Mouse (Mus musculus): ENCODE data around the gene Anapc11. TPM values are rescaled to one million over a fixed set of nuclear protein-coding genes. Genes with fewer than 3 reads are reported as not detected.

Anapc11 gene
- polyA plus RNA-seq, 1 experiment from 2014 or later = 212 TPM

GRCm38 (mm10) chr11:120588531-120588930, 9.7 kb upstream of the Anapc11 start:
- H3K4me2 ChIP-seq (replicated peaks; ENCODE audit: low read depth, low read length) = no peak overlapping the region
- ATAC-seq (ENCODE audit: low FRiP score, low TSS enrichment) = no peak
- no peaks in the 10 kb centered on the region; the same call in 1 of the 2 replicates for H3K9me3 ChIP-seq (ENCODE audit: control insufficient read depth, low read length)

GRCm38 (mm10) chr11:120597240-120598235, 683 bp upstream of the Anapc11 start:
- Histone ChIP-seq H3K4me3 (ENCODE audit: low read length) (peak overlapping the region; percentile 99), H3K27me3 (ENCODE audit: control insufficient read depth, insufficient read depth, low read length) (no peaks in the 10 kb centered on the region), H3K27ac (ENCODE audit: low read depth, low read length) (peak overlapping the region; percentile 87), H3K4me1 (ENCODE audit: control insufficient read depth, insufficient read depth, low read length) (peaks cover 22% of the 10 kb centered on the region), H3K36me3 (ENCODE audit: control insufficient read depth, insufficient read depth, low read length) (peaks cover 61% of the 10 kb centered on the region), H3K9ac (ENCODE audit: low read depth, low read length) (peak overlapping the region; percentile 100), H3K4me2 (replicated peaks; ENCODE audit: low read depth, low read length) (peak overlapping the region; percentile 96), H3K9me3 (ENCODE audit: control insufficient read depth, low read length) (no peaks in the 10 kb centered on the region)
- ATAC-seq (ENCODE audit: low FRiP score, low TSS enrichment) = peak; percentile 57
- 4% methylated on average over 66 of the region's 99 CpGs for WGBS

More at GRCm38 (mm10) chr11:120588531-120588930, 9.7 kb upstream of the Anapc11 start:
- no peak overlapping the region for H3K4me3 ChIP-seq (ENCODE audit: low read length)
- H3K9ac ChIP-seq (ENCODE audit: low read depth, low read length) = no peak overlapping the region
- peaks cover 91% of the 10 kb centered on the region for H3K36me3 ChIP-seq (ENCODE audit: control insufficient read depth, insufficient read depth, low read length)
- H3K27ac ChIP-seq (ENCODE audit: low read depth, low read length) = no peak overlapping the region
- H3K4me1 ChIP-seq (ENCODE audit: control insufficient read depth, insufficient read depth, low read length) = no peaks in the 10 kb centered on the region
- H3K27me3 ChIP-seq (ENCODE audit: control insufficient read depth, insufficient read depth, low read length) = no peaks in the 10 kb centered on the region
- WGBS = 93% methylated on average over 6 of the region's 6 CpGs

- peak overlapping the region; percentile 99 for H3K4me3 ChIP-seq (ENCODE audit: low read length)
- peak overlapping the region; percentile 100 for H3K9ac ChIP-seq (ENCODE audit: low read depth, low read length)
- ATAC-seq (ENCODE audit: low FRiP score, low TSS enrichment) = no peak
- no peaks in the 10 kb centered on the region for H3K9me3 ChIP-seq (ENCODE audit: control insufficient read depth, low read length)
- H3K4me2 ChIP-seq (replicated peaks; ENCODE audit: low read depth, low read length) = peak overlapping the region; percentile 80
- H3K4me1 ChIP-seq (ENCODE audit: control insufficient read depth, insufficient read depth, low read length) = peaks cover 22% of the 10 kb centered on the region
- 44% methylated on average over 17 of the region's 17 CpGs for WGBS
- H3K27me3 ChIP-seq (ENCODE audit: control insufficient read depth, insufficient read depth, low read length) = no peaks in the 10 kb centered on the region
- H3K27ac ChIP-seq (ENCODE audit: low read depth, low read length) = peak overlapping the region; percentile 87
- H3K36me3 ChIP-seq (ENCODE audit: control insufficient read depth, insufficient read depth, low read length) = peaks cover 61% of the 10 kb centered on the region
Measured at GRCm38 (mm10) chr11:120598990-120599549, 849 bp downstream of the Anapc11 start.

GRCm38 (mm10) chr11:120600716-120601115, 2.5 kb downstream of the Anapc11 start:
- Histone ChIP-seq H3K4me1 (ENCODE audit: control insufficient read depth, insufficient read depth, low read length) (peaks cover 22% of the 10 kb centered on the region), H3K4me3 (ENCODE audit: low read length) (no peak overlapping the region), H3K9me3 (ENCODE audit: control insufficient read depth, low read length) (no peaks in the 10 kb centered on the region), H3K36me3 (ENCODE audit: control insufficient read depth, insufficient read depth, low read length) (peaks cover 61% of the 10 kb centered on the region), H3K4me2 (replicated peaks; ENCODE audit: low read depth, low read length) (no peak overlapping the region), H3K9ac (ENCODE audit: low read depth, low read length) (peak overlapping the region; percentile 7; the same call in 1 of the 2 replicates), H3K27me3 (ENCODE audit: control insufficient read depth, insufficient read depth, low read length) (no peaks in the 10 kb centered on the region), H3K27ac (ENCODE audit: low read depth, low read length) (no peak overlapping the region)
- ATAC-seq (ENCODE audit: low FRiP score, low TSS enrichment) = no peak
- WGBS = 95% methylated on average over 3 of the region's 3 CpGs

DNA sequence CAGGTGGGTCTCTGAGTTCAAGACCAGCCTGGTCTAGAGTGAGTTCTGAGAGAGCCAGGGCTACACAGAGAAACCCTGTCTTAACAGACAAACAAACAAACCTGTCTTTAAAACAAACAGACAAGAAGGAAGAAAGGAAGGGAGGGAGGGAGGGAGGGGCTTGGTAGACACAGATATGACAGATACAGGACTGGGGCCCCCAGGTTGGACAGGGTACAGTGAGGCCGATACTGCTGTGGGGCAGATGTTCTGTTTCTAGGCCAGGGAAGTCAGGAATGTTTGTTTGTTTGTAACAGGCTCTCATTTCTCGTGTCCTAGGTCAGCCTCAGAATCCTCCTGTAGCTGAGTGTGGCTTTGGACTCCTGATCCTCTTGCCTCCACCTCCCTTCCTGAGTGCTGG, 5.3 kb downstream of the Anapc11 start:
- H3K36me3 ChIP-seq (ENCODE audit: control insufficient read depth, insufficient read depth, low read length) = peaks cover 50% of the 10 kb centered on the region
- H3K27ac ChIP-seq (ENCODE audit: low read depth, low read length) = no peak overlapping the region
- H3K4me1 ChIP-seq (ENCODE audit: control insufficient read depth, insufficient read depth, low read length) = peaks cover 19% of the 10 kb centered on the region; the same call in 1 of the 2 replicates
- 82% methylated on average over 2 of the region's 2 CpGs for WGBS
- H3K4me3 ChIP-seq (ENCODE audit: low read length) = no peak overlapping the region
- no peak overlapping the region for H3K9ac ChIP-seq (ENCODE audit: low read depth, low read length)
- ATAC-seq (ENCODE audit: low FRiP score, low TSS enrichment) = no peak
- no peaks in the 10 kb centered on the region for H3K27me3 ChIP-seq (ENCODE audit: control insufficient read depth, insufficient read depth, low read length)
- H3K4me2 ChIP-seq (replicated peaks; ENCODE audit: low read depth, low read length) = no peak overlapping the region
- H3K9me3 ChIP-seq (ENCODE audit: control insufficient read depth, low read length) = no peaks in the 10 kb centered on the region

DNA sequence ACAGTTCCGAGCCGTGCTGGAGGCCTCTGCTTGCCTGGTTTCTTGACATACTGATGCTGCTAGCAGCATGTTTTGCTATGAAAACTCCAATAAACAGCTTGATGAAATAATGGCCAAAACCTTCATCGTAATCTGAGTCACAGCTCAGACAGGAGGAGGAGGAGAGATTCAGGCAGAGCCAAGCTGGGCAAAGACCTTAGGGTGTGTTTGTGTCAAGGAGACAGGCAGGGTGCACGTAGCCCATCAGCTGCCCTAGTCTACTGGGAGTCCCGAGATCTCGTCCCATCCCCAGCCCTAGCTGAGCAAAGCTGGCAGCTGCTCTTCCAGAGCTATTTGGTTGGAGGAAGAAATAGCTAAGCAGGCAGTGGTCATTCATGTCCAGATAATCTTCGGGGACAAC, 7.4 kb downstream of the Anapc11 start:
- Histone ChIP-seq H3K9me3 (ENCODE audit: control insufficient read depth, low read length) (no peaks in the 10 kb centered on the region), H3K27me3 (ENCODE audit: control insufficient read depth, insufficient read depth, low read length) (0 out of 2 replicates have a peak, but pooled peaks cover 5% of the 10 kb centered on the region), H3K4me2 (replicated peaks; ENCODE audit: low read depth, low read length) (no peak overlapping the region), H3K27ac (ENCODE audit: low read depth, low read length) (no peak overlapping the region), H3K36me3 (ENCODE audit: control insufficient read depth, insufficient read depth, low read length) (peaks cover 53% of the 10 kb centered on the region), H3K9ac (ENCODE audit: low read depth, low read length) (no peak overlapping the region), H3K4me1 (ENCODE audit: control insufficient read depth, insufficient read depth, low read length) (peaks cover 18% of the 10 kb centered on the region; the same call in 1 of the 2 replicates), H3K4me3 (ENCODE audit: low read length) (no peak overlapping the region)
- no peak for ATAC-seq (ENCODE audit: low FRiP score, low TSS enrichment)
- 90% methylated on average over 7 of the region's 7 CpGs for WGBS

DNA sequence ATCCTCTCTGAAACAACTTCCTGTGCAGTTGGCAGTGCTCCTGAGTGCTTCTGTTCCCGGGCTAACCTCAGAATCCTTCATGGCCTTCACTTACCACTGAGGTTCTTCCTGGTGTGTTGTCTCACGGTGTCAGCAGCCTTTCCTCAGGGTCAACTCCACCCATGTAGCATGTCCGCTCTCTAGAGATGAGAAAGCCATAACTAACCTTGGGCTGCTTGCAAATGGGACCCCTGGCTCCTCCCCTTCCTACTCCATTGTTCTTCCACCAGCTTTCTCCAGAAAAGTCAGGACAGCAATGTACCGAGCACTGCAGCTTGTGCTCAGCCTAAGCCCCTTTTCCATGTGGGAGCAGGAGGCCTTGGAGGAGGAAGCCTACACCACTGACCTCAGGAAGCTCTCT, 8.5 kb downstream of the Anapc11 start:
- H3K27me3 ChIP-seq (ENCODE audit: control insufficient read depth, insufficient read depth, low read length) = 0 out of 2 replicates have a peak, but pooled peaks cover 5% of the 10 kb centered on the region
- no peak overlapping the region for H3K9ac ChIP-seq (ENCODE audit: low read depth, low read length)
- no peaks in the 10 kb centered on the region for H3K9me3 ChIP-seq (ENCODE audit: control insufficient read depth, low read length)
- no peak overlapping the region for H3K27ac ChIP-seq (ENCODE audit: low read depth, low read length)
- peaks cover 18% of the 10 kb centered on the region; the same call in 1 of the 2 replicates for H3K4me1 ChIP-seq (ENCODE audit: control insufficient read depth, insufficient read depth, low read length)
- 78% methylated on average over 4 of the region's 4 CpGs for WGBS
- H3K4me2 ChIP-seq (replicated peaks; ENCODE audit: low read depth, low read length) = no peak overlapping the region
- no peak for ATAC-seq (ENCODE audit: low FRiP score, low TSS enrichment)
- H3K4me3 ChIP-seq (ENCODE audit: low read length) = no peak overlapping the region
- peaks cover 57% of the 10 kb centered on the region for H3K36me3 ChIP-seq (ENCODE audit: control insufficient read depth, insufficient read depth, low read length)

DNA sequence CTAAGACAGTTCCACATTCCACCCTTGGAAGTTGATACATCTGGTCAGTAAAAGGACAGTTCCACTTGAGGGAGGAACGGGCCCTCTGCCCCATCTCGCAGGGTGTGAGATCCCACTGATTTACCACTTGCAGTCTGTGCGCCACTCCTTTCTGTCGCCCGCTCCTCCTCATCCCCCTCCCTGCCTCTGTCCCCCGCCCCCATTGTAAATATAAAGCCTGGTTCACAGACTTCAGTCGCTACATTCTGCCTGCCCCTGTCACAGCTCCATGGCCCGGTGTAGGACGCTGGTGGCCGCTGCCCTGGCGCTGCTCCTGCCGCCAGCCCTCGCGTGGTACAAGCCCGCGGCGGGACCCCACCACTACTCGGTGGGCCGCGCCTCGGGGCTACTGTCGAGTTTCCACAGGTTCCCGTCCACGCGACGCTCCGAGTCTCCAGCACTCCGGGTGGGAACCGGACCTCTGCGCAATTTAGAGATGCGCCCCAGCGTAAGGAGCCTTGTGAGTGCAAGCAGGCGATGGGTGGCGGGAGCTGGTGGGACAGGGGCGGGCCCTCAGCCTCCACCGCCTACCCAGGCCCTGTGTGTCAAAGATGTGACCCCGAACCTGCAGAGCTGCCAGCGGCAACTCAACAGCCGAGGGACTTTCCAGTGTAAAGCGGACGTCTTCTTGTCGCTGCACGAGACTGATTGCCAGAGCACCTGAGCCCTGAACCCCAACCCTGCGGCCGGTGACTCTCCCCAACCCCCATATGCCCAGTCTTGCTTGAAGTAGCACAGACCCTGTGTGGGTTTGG, 10.2 kb downstream of the Anapc11 start, which contains the start of gene Npb:
Npb (plus strand) TSS at position 237 of the 794 bp plus-strand sequence.
- Histone ChIP-seq H3K27ac (ENCODE audit: low read depth, low read length) (no peak within 1 kb of the TSS), H3K36me3 (ENCODE audit: control insufficient read depth, insufficient read depth, low read length) (peaks cover 45% of the 10 kb centered on the region)
- ATAC-seq (ENCODE audit: low FRiP score, low TSS enrichment) = peak; percentile 64

More for the DNA sequence above, 10.2 kb downstream of the Anapc11 start, which contains the start of gene Npb:
- H3K4me3 ChIP-seq (ENCODE audit: low read length) = peak within 1 kb of the TSS; percentile 35
- H3K9ac ChIP-seq (ENCODE audit: low read depth, low read length) = peak within 1 kb of the TSS; percentile 59
- no peaks in the 10 kb centered on the region for H3K9me3 ChIP-seq (ENCODE audit: control insufficient read depth, low read length)
- peaks cover 18% of the 10 kb centered on the region; the same call in 1 of the 2 replicates for H3K4me1 ChIP-seq (ENCODE audit: control insufficient read depth, insufficient read depth, low read length)
- 3% methylated on average over 45 of the region's 45 CpGs for WGBS
- H3K27me3 ChIP-seq (ENCODE audit: control insufficient read depth, insufficient read depth, low read length) = 0 out of 2 replicates have a peak, but pooled peaks cover 5% of the 10 kb centered on the region
- H3K4me2 ChIP-seq (replicated peaks; ENCODE audit: low read depth, low read length) = peak within 1 kb of the TSS; percentile 66
